Mouse (Mus musculus) bone marrow, adult 2 months (tissue): ENCODE measurements around the gene Mad2l1bp. TPM values are rescaled to one million over a fixed set of nuclear protein-coding genes. Genes with fewer than 3 reads are reported as not detected.
A peak's percentile ranks its signal among the peaks of the same experiment; 100 is the strongest.

Source experiments
- H3K27ac ChIP-seq: fragments of 200-500 bp; 2 replicates; pipeline ENCODE4 v1.5.1; 2012; ENCODE audit warnings: low read depth, mild to moderate bottlenecking, control low read depth, inconsistent platforms, low read length; ENCODE audit not compliant: control insufficient read depth, poor library complexity, insufficient read depth
- H3K4me1 ChIP-seq: fragments of 200-500 bp; 2 replicates; pipeline ENCODE4 v1.6.1; 2011; ENCODE audit warnings: low read length; ENCODE audit not compliant: control insufficient read depth, insufficient read depth
- H3K4me3 ChIP-seq: fragments of 200-500 bp; replicated peaks from 2 replicates; pipeline ENCODE3; 2011; ENCODE audit warnings: mild to moderate bottlenecking, low read depth, low read length, control low read depth; ENCODE audit not compliant: control insufficient read depth
- CTCF ChIP-seq: fragments of 200-500 bp; IDR thresholded peaks from 2 replicates; pipeline ENCODE4 v1.5.1; 2011; ENCODE audit warnings: low read length, control low read depth; ENCODE audit not compliant: control insufficient read depth, insufficient read depth
- POLR2A ChIP-seq: fragments of 200-500 bp; IDR thresholded peaks from 2 replicates; pipeline ENCODE4 v1.6.1; 2011; ENCODE audit warnings: low read depth, mild to moderate bottlenecking, control low read depth, low read length, borderline replicate concordance; ENCODE audit not compliant: control insufficient read depth
- WGBS: fragments of 180-500 bp; shearing (Covaris S2); methylation state at CpG from one replicate; pipeline ENCODE4 v1.1.7; 2018; 5-methylcytosine and 5-hydroxymethylcytosine counted together
- polyA plus RNA-seq: library from polyadenylated mRNA; stranded (reverse); fragments of >200 nt; gene quantifications from 2 replicates; pipeline ENCODE4 v1.2.4, GENCODE M21; 2011; ENCODE audit warnings: low replicate concordance; ENCODE audit not compliant: missing spikeins, insufficient read depth, insufficient read length

Gene Mad2l1bp
- polyA plus RNA-seq, 1 experiment, result 32.7 TPM

DNA sequence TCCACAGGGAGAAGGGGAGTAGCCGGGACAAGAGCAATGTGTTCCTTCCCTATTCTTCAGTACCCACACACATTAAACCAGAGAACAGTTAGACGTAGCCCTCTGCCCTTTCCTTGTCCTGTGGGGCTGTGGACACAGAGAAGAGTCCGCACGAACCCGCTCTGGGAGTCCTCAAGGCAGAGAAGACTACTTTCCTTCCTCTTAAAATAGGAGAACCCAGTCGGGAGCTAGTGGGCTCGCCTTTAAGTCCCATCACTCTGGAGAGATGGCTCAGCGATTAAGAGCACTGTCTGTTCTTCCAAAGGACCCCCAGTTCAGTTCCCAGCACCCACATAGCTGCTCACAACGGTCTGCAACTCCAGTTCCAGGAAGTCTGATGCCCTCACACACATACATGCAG is 8.4 kb upstream of the Mad2l1bp start:
- 40% methylated on average over 9 of the region's 9 CpGs for WGBS
- Histone ChIP-seq H3K4me1 (peaks cover 3% of the 10 kb centered on the region), H3K4me3 (peak overlapping the region; percentile 83), H3K27ac (peak overlapping the region; percentile 54)
- TF ChIP-seq POLR2A (no peak), CTCF (no peak)

DNA sequence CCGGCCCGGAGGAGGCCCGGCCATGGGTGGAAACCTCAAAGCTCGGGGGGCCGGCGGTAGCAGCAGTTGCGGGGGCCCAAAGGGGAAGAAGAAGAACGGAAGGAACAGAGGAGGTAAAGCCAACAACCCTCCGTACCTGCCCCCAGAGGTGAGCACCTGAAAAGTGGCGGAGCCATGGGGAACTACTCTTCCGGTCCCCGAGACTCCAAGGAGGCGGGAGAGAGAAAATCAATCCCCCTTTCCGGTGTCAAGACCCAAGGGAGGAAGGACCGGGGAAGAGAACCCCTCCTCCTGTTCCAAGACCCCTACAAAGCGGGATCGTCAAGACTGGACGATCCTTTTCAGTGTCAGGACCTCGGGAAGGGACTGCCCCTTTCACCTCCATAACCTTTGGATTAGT is 7.8 kb upstream of the Mad2l1bp start:
- peak overlapping the region; percentile 54 for H3K27ac ChIP-seq
- H3K4me1 ChIP-seq, result peaks cover 3% of the 10 kb centered on the region
- under 1% methylated on average over 19 of the region's 19 CpGs for WGBS
- peak overlapping the region; percentile 83 for H3K4me3 ChIP-seq
- TF ChIP-seq POLR2A (no peak), CTCF (no peak)

DNA sequence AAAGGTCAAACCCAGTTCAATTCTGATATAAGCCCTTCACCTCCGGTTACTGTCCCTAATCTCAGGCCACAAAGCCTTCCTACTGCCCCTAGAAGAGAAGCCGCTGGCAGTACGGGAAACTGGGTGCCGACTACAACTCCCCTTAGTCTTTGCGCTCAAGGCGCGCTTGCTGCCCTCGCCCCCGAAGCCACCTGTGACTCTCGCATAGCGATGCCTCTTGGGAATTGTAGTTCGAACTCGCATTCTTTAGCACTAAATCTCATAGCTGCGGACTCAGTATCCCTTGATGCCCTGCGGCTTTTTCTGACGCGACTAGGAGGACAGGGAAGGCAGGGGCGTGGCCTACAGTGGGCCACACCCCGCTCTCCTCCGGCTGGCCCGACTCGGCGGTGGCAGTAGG is 7.3 kb upstream of the Mad2l1bp start, which contains the start of gene Gtpbp2:
Gene Gtpbp2 (plus strand): TSS at position 347 of the 400 bp plus-strand sequence.
- peak within 1 kb of the TSS; percentile 93 for H3K27ac ChIP-seq
- under 1% methylated on average over 23 of the region's 23 CpGs for WGBS
- peak within 1 kb of the TSS; percentile 83 for H3K4me3 ChIP-seq
- TF ChIP-seq CTCF, result no peak
- peak; percentile 63; the same call in 1 of the 2 replicates for TF ChIP-seq POLR2A
- H3K4me1 ChIP-seq, result peaks cover 3% of the 10 kb centered on the region

DNA sequence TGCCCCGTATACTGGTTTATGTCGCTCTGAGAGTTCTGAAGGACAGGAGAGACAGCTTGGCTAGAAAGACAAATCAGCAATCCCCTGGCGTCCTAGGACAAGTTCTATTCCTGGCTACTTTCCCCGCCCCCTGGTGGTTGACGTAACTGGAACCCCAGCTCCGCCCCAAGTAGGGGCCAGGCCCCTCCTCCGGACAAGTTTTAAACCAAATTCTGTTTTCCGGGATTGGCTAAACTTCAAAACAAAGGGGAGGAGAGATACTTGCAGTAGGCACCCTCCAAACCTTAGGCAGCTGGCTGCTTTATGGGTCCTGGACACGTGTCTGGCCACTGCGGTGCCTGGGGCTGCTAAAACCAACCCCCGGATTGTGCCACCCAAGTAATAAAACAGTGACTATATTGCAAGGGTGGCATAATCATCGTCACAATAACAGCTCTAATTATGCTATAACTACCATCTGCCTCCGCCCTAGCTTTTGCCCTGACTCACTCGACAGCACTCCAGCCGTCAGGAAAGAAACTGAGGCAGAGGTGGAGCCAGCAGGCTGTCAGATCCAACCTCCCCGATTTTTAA is 6.8 kb upstream of the Mad2l1bp start:
- under 1% methylated on average over 16 of the region's 16 CpGs for WGBS
- Histone ChIP-seq H3K4me3 (peak overlapping the region; percentile 81), H3K4me1 (peaks cover 3% of the 10 kb centered on the region), H3K27ac (peak overlapping the region; percentile 93)
- peak; percentile 8; the same call in 1 of the 2 replicates for TF ChIP-seq CTCF
- TF ChIP-seq POLR2A, result peak; percentile 51; the same call in 1 of the 2 replicates

DNA sequence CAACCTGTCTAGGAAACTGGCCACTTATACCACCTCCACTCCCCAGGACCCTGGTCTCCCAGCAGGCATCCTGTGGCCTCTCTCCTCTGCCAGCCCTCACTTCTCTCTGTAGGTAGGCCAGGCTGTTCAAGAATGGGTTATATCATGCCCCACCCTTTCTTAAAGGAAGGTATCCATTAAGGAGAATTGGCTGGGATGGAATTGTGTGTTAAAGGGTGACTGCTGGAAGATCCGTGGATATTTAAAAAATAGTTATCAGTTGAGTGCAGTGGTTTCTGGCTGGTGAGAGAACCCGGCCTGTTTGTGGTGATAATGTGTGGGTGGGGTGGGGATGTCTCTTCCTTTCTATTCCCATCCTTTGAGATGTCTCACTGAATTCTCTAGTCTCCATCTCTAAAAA is 5.9 kb upstream of the Mad2l1bp start:
- peak overlapping the region; percentile 53 for H3K4me3 ChIP-seq
- peaks cover 3% of the 10 kb centered on the region for H3K4me1 ChIP-seq
- WGBS, result 34% methylated on average over 2 of the region's 2 CpGs
- TF ChIP-seq POLR2A (no peak), CTCF (no peak)
- peak overlapping the region; percentile 90 for H3K27ac ChIP-seq

DNA sequence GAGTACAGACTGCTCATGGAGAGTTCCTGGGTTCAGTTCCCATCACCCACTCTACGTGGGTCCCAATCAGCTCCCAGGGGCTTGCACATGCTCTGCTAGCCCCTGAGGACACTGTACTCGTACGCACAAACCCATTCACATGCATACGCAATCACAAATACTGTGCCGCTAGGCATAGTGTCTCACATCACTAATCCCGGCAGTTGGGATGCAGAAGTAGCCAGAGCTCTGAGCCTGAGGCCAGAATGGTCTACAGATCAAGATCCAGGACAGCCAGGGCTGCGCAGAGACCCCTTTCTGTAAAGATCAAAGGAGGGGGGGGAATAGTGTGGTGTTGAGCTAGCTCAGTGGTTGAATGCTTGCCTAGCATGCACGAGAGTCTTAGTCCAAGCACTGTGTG is 3.8 kb upstream of the Mad2l1bp start:
- H3K4me1 ChIP-seq, result peaks cover 2% of the 10 kb centered on the region
- H3K27ac ChIP-seq, result peak overlapping the region; percentile 66
- 91% methylated on average over 8 of the region's 8 CpGs for WGBS
- TF ChIP-seq CTCF (no peak), POLR2A (no peak)
- H3K4me3 ChIP-seq, result no peak overlapping the region

GRCm38 (mm10) chr17:46156680-46157079 is 3.3 kb upstream of the Mad2l1bp start:
- TF ChIP-seq POLR2A, result no peak
- TF ChIP-seq CTCF, result no peak
- peaks cover 2% of the 10 kb centered on the region for H3K4me1 ChIP-seq
- H3K4me3 ChIP-seq, result peak overlapping the region; percentile 19
- peak overlapping the region; percentile 66 for H3K27ac ChIP-seq
- WGBS, result 51% methylated on average over 5 of the region's 5 CpGs

DNA sequence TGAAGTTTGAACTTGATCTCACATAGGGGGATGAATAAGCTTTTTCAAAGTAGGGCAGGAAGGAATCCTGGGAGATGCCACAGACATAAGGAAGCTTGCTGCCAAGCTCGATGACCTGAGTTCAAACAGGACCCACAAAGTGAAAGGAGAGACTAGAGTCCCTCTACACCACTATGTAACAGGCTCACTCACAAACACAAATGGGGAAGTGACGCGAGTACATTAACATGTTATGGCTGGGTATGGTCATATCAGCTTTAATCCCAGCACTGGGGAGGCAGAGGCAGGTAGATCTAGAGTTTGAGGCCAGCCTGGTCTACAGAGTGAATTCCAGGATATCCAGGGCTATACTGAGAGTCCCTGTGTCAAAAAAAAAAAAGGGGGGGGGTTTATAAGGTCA is 983 bp upstream of the Mad2l1bp start:
- Histone ChIP-seq H3K4me3 (no peak overlapping the region), H3K4me1 (peaks cover 2% of the 10 kb centered on the region), H3K27ac (no peak overlapping the region)
- WGBS, result 43% methylated on average over 3 of the region's 3 CpGs
- TF ChIP-seq CTCF, result no peak
- no peak for TF ChIP-seq POLR2A

- WGBS, result 5% methylated on average over 37 of the region's 37 CpGs
- H3K4me3 ChIP-seq, result peak within 1 kb of the TSS; percentile 72
- H3K27ac ChIP-seq, result no peak within 1 kb of the TSS
- TF ChIP-seq CTCF, result no peak
- 0 out of 2 replicates have a peak, but pooled peaks have one; percentile 16 for TF ChIP-seq POLR2A
- H3K4me1 ChIP-seq, result peaks cover 6% of the 10 kb centered on the region; the same call in 1 of the 2 replicates
Observed at GRCm38 (mm10) chr17:46143578-46144423, 9.6 kb downstream of the Mad2l1bp start, which contains the start of gene Rsph9. TSS of gene Rsph9 (minus strand) at chr17:46144216.
